Mouse (Mus musculus): ENCODE measurements around the gene Isoc2a.
"Not testable (repeated sequence)": the region's sequence is repeated elsewhere in the genome, so short reads cannot be mapped to it uniquely, and the experiment has no call there.

Isoc2a gene

DNA sequence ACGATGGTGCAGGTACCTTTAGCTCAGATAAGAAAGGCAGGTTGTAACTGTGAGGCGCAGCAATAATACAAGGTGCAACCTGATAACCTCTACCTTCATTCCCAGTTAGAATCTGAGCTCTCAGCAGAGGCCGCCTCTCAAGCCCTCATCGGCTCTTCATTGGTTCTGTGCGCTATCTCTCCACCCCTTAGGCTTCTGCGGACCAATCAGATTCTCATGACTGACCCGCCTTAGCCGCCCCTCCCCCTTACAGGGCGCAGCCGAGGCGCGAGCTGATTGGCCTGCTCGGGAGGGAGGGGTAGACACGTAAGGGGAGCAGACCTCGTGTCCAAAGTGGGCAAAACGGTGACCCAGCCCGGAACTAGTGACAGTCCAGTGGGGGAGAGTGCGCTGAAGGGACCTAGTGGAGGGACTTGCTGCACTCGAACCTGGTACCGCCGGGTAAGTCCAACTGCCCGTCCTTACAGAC, at the start of gene Isoc2a:
Gene Isoc2a, plus strand, starts transcription at position 401 of the 469 bp plus-strand sequence.
- DNase-seq: peak; percentile 92

DNA sequence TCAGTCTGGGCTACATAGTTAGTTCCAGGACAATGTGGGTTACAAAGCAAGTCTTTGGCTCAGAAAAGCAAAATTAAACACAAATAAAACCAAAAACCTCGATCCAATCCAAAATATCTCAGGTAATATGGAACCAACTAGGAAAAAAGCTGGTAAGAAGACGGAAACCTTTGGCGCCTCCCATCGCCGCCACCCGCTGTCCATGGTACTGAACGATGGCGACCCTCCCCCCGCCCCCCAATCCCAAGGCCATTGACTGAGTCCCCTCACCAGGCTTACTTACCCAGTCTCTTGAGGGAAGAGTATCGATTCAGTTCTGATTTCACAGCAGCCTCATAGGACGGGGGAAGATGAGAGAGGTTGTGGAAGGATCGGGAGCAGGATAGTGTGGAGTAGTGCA, 46.5 kb upstream of the Isoc2a start:
- no peak for DNase-seq

DNA sequence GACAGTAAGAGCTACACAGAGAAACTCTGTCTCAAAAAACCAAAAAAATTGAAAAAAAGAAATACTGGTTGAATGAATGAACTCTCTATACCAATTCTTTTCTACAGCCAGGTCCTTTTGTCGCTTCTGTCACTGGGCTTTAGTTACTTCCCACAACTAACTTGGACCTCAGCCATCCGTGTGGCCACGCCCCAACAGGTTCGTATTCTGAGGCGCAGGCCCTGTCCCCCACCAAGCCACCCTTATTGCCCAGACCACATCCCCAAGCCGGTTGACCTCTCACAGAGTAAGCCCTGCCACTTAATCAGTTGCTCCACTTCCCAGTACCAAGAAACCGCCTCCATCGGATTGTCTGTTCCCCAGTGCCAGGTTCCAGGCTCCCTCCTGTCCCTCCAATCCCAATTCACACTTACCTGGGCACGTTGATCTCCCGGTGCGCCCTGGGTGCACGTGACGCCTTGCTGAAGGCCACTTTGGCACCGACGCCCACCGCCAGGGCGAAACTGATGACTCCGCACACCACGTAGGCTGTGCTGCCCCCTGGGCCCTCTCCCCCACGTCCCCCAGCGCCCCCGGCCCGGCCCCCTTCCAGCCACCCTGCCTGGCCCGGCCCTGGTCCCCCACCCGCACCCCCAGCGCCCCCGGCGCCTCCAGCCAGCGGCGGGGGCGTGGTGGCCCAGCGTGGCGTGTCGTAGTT, 41.2 kb upstream of the Isoc2a start:
- DNase-seq: peak; percentile 46

DNA sequence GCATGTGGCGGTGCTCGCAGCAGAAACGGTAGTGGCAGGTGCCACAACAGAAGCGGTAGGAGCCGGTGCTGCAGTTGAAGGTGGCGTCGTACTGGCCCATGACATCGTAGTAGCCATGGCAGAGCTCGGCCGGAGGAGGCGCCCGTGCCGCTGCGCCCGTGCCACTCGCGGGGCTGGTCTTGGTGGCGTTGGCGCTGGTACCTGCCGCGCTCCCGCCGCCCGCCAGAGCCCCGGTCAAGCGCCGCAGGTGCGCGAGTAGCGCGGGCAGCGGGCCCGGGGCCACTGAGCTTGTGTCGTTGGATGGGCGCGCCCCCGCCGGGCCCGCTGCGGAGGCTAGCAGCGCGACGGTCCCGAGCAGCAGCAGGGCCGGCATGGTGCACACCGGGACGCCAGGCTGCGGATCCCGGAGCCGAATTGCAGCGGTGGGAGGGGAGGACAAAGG, 40.6 kb upstream of the Isoc2a start:
- DNase-seq: peak; percentile 80

DNA sequence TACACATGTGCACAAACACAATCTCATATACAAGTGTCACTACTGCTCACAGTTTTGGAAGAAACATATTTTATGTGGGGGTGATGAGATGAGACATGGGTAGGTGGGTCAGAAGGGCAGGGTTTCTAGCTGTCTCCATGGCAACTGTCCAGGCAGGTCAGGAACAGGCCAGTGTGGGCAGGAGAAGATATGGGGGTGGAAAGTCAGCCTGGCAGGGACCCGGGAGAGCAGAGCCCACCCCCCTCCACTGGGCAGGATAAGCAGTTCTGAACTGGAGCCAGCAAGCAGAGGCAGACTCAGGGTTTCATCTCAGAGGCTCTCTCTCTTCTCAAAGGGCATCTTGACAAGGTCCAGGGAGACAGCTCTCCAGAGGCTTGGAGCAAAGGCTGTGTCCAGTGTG, 39.3 kb upstream of the Isoc2a start:
- DNase-seq: no peak

DNA sequence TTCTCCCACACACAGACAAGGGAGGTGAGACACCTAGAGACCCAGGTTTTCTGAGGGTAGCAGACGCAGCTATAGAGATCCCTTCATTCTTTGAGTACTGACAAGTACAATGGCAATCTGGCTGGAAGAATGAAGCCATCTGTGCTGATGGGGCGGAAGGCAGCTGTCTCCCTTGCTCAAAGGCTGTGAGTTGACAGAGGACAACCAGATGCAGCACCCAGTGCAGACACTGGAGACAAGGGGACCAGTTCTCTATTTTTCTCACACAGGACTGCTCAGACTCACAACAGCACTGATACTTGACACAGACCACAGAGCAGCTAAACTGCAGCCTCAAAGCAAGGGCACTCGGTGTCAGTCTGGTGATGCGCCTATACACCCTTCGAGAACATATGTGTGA, 34.9 kb upstream of the Isoc2a start:
- DNase-seq: no peak

DNA sequence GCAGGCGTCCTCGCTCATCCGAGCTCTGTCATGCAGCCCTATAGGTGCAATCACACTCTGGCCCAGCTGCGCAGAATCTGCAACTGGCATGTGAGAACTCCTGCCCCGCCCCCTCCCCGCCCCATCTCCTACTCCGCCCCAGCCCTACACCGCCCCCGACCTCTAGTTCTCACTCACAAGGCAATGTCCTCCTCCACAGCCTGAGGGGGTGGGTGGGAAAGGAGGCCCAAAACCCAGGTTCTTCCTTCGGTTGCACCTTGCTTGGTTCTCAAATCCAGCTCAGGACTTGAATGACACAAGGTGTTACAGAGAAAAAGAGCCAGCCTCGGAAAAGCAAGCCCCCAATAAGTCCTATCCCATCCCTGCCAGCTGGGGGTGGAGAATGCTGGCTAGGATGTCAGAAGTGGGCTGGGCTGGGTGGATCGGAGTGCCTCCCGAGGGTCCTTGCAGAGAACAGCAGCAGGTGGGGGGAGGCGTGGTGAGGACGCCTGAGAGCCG, 34.3 kb upstream of the Isoc2a start:
- peak; percentile 48 for DNase-seq

DNA sequence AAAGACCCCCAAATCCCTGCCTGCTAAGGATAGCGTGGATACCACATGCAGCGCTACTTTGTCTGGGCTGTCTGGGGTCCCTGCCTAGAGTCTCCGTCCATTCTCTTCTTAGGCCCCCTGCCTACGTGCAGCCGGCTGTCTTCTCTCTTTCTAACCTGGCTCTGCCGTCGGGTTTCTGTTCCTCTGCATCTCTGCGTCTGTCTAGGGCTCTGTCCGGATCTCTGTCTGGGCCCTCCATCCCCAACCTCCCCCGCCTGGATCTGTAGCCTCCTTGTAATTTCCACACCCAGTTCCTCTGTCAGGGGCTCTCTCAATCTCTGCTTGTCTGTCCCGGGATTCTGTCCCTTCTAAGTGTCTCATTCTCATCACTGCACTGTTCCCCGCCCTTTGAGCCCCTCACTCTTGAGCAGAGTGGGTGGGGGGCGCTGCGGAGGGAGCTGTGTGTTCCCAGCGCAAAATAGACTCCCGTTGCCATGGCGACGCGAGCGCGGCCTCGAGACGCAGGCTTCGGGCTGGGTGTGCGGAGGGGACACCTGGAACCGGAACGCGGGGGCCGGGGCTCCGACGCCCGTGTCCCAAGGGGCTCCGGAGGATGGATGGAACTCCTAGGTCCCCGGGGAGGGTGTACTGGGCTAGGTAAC, 33.2 kb upstream of the Isoc2a start:
- peak; percentile 35 for DNase-seq

DNA sequence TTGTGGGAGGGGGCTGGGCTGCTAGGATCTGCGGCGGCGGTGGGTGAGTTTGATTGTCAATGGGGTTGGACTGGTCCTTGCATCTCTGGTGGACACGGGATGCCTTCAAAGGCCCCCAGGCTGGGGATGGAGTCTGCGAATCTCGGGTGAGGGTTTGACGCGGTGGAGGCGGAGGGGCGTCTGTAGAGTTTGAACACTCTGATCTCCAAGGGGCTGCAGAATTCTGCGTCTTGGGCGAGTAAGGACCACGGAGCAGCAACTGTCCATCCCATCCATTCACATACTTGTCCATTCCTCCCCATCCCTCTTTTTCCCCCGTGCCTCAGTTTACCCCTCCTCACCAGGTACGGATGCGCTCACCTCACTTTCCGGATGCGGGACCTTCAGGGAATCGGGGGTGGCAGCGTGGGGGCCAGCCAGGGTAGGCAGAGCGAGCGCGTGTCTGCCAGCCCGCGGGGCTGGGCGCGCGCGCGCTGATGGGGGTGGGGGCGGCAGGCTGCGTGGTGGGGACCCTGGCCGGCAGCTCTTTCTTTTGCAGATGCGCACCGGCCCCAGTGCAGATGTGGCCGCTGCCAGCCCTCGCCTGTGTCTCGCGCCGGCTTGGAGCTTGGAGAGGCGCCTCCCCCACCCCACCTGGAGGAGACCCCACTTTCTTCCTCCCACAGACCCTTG, 32.6 kb upstream of the Isoc2a start, which contains the start of gene Shisa7:
Gene Shisa7, minus strand, starts transcription at position 452 of the 672 bp plus-strand sequence.
- no peak for DNase-seq

DNA sequence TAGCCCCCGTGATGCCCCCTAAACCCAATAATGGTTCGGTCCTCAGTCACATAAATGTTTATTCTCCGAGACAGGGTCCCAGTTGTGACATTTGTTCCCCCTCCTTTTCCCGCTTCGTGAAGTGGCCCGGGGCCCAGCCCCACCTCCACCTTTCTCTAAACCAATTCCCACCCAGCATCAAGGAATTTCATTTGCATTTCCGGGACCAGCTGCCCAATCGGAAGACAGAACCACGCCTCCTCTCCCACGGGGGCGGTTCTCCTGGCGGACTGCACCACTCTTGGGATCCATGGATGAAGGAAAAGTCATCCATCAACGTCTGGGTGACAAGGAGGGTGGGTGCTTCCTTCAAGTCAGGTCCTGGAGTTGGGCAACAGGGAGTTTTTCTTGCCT, 32.0 kb upstream of the Isoc2a start:
- DNase-seq: peak; percentile 84

DNA sequence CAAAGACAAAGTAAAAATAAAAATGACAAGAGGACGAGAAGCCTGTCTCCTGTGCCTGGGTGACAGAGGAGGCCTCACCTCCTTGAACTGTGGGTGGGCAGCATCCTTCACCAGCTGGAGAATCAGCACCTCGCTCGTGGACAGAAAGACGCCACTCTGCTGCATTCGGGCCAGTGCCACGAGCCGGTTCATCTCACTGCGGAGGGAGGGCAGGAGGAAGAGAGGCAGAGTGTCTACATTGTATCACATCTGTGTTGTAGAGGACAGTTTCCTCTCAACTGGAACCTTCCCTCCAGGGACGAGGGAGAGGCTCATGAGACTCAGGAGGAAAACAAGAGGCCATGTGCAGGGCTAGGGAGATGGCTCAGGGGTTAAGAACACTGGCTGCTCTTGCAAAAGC, 27.6 kb upstream of the Isoc2a start:
- no peak for DNase-seq

DNA sequence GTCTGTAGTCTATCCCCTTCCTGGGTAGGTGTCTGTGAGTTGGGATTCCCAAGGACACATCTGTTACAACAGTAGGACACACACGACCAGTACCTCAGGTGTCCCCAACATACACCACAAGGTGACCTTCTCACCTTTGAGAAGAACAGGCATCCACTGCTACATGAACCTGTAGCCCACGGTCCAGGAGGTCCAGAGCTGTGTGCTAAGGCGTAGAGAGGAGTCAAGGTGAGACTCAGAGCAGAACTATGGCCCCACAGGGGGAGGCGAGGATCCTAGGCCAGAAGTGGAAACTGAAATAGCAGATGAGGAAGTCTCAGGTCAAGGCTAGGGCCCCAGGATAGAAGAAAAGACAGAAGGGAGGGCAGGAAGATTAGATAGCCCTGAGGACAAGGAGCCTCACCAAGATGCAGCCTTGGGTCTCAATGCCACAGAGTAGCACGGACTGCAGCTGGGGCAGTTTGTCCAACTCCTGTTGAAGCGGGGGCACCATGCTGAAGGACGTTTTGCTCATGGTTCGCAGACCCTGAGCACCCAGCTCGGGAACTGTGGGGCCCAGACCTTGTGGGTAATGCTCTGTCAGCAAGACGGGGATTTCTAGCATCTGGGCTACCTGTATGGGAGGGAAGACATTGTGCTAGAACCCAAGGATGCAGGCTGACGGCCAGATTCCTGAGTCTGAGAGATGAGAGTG, 26.2 kb upstream of the Isoc2a start:
- no peak for DNase-seq

DNA sequence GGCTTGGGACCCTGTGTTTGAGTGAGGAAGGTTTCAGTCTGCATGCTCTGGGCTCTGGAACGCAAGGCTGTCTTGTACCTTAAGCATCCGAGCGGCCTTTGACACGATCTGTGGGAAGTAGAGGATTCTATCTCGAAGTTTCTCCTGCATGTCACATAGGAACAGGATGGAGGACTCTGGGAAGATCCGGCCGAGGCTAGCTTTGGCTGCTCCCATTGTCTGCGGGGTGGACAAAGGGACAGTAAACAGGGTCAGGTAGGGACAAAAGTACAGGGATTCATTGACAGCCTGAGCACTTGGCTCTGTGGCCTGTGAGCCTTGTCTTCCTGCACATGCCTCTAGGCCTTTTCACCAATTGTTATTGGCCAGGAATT, 25.7 kb upstream of the Isoc2a start:
- DNase-seq: no peak

DNA sequence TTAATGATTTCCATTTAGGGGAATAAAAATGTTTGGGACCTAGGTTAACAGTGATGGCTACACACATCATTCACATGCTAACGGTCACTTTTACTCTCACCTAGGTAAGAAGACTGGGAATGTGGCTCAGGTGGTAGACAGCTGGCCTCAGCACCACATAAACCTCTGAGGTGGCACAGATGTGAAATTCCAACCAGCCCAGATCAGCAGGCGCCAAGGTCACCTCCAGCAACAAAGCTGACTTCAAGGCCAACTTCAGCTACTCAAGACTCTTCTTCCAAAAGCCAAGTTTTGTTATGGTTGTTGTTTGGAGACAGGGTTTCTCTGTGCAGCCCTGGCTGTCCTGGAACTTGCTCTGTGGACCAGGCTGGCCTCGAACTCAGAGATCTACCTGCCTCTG, 23.3 kb upstream of the Isoc2a start:
- no peak for DNase-seq

DNA sequence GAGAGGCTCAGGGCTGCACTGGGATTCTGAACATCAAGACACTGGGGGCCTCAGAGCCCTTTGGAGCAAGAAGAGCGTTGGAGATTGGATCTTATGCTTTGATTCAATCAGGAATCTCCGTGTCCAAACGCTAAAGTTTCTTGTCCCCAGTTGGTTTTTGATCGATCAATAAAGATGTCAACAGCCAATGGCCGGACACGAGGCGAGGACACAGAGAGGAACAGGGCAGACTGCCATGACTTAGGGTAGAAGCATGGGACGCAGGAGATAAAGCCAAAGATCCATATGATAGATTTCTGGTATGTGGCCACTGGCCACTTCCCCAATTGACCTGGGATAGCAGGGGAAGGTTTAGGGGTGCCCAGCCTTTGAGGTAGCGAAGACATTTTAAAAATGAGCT, 20.4 kb upstream of the Isoc2a start:
- DNase-seq: no peak

DNA sequence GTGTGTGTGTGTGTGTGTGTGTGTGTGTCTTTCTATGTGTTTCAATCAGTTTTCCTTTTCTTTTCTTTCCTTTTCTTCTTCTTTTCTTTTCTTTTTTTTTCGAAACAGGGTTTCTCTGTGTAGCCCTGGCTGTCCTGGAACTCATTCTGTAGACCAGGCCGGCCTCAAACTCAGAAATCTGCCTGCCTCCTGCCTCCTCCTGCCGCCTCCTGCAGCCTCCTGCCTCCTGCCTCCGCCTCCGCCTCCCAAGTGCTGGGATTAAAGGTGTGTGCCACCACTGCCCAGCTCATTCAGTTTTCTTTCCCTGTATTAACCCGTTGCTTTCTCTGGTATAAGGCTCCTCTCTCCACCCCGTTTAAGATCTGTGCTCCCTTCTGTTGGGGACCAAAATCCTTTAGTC, 19.6 kb upstream of the Isoc2a start:
- DNase-seq: no peak

DNA sequence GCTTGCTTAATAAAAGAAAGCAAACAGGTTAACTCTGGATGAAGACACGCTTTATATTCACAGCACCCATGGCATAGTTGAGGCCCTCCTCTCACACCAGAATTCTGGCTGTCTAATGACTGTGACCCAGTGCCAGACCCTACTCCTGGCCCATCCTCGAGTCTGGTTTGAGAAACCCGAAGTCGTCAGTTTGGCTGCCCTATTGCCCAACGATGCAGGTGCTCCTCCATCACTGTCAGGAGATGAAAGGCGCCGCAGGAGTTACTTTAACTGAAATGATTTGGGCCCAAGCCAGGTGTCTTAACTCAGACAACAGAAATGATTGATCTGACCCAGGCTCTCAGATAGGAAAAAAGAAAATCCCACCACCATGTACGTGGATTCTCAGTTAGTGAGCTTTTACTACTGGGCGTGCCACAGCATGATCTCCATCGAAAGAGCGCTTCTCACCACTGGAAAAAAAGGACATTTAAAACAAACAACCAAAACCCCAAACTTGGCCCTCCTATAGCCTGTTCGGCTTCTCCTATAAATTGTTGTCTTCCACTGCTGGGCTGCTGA, 17.5 kb upstream of the Isoc2a start:
- DNase-seq: no peak

DNA sequence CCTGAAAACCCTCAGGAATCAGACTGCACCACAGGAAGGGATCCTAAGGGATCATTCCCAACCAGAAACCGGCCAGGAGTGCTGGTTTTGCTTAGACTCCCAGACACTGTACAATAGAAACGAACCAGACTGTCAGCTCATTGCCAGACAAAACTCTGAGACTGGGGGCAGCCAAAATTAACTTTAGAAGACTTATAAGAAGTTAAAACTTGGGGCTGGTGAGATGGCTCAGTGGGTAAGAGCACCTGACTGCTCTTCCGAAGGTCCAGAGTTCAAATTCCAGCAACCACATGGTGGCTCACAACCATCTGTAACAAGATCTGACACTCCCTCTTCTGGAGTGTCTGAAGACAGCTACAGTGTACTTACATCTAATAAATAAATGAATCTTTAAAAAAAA, 16.0 kb upstream of the Isoc2a start:
- DNase-seq: not testable (repeated sequence)

DNA sequence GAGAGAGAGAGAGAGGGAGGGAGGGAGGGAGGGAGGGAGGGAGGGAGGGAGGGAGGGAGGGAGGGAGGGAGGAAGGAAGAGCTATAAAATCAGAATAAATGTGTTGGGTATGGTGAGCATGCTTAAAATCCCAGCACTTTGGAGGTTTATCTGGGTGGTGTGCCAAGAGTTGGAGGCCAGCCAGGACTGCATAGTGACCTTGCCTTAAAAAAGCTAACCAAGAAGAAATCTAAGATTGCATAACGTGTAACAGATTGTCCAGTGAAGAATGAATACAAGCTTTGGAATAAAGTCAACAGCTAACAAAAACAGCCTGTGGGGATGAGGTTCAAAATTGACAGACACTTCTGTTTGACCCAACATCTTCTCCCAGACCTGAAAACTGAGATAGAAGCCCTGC, 13.9 kb upstream of the Isoc2a start:
- DNase-seq: peak; percentile 86

DNA sequence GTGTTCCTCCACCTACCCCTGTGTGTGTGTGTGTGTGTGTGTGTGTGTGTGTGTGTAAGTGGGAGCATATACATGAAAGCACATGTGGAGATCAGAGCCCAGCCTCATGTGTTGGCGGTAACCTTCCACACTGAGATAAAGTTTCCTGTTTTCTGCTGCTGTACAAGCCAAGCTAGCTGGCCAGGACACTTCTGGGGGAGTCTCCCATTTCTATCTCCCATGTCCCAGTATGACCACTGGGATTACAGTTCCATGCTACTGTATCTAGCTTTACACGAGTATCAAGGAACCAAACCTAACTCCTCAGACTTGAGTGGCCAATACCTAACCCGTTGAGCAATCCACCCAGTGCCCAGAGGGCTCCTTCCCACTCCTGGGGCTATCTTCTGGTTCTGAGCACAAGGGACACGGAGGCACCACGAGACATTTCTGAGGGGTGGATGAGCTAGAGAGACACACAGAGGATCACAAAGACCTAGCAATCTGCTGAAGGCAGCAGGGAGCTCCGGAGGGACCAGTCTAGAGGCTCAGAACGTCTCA, 13.3 kb upstream of the Isoc2a start:
- DNase-seq: no peak

DNA sequence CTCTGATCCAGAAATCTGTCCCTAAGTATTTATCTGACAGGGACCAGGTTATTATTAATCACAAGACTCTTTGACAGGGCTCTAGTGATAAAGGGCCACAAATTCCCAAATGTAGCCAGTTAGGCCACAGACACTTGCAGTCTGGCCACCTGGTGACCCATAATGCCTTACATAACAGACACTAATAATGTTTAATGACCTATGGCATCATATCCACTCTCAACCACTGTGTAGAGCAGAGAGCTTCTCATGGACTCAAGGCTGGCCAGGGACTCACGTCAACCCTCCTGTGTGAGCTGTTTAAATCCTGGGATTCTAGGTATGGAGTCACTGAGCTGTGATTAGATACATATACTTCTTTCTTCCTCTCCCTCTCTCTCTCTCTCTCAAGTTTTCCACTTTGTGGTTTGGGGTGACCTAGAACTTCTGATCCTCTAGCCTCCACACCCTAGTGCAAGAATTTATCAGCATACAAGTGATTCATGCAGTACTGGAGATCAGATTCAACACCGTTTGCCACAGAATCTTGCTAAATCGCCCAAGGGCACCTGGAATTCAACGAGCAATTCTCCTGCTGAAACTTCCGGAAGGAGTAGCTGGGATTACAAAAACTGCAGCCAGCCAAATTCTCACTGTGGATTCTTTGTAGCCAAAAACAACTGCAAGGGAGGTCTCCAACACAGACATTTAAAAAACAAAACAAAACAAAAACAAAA, 12.7 kb upstream of the Isoc2a start:
- DNase-seq: no peak

DNA sequence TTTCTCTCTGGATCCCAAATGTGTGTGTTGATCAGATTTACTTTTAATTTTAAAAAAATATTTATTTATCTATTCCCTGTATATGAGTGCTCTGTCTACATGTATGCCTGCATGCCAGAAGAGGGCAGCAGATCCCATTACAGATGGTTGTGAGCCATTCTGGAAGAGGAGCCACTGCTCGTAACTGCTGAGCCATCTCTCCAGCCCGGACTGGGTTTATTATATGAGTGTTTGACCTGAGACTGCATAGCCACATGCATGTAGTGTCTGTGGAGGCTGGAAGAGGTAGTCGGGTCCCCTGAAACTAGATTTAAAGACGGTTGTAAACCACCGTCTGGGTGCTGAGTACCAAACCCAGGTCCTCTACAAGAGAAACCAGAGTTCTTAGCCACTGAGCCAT, 11.9 kb upstream of the Isoc2a start:
- DNase-seq: peak; percentile 61
